In genomic region chr2:122241935-122242334, GRCm38 (mm10) we compare ENCODE assay signal across 20 mouse cellular contexts. TPM values are rescaled to one million over a fixed set of nuclear protein-coding genes. Genes with fewer than 3 reads are reported as not detected.
A peak's percentile ranks its signal among the peaks of the same experiment; 100 is the strongest.
DNase-seq lines count a peak whose midpoint lies in the region; ATAC-seq and TF ChIP-seq lines count a peak whose summit lies in the region.
"Had no signal": no experiment of that assay in that cellular context is flagged by ENCODE, and none has a peak within 500 bp of the region (broad histone marks: within the 10 kb centered on the region; RNA-seq: fewer than 3 reads in every experiment).

No protein-coding gene starts in this region.

- intact Hi-C loops in gastrocnemius, adult 2 months (cut with DNase I): loop anchor here (5.0 kb wide), 1 partner anchor 170 kb away; no protein-coding TSS in a partner anchor
- intact Hi-C loops in gastrocnemius, postnatal 14 days (cut with DNase I; ENCODE audit: low total_unique reads): loop anchor here (2.0 kb wide), 1 partner anchor 47 kb away; no protein-coding TSS in a partner anchor

- H3K27me3 ChIP-seq in intestine, embryonic 14.5 days (replicated peaks; ENCODE audit: control insufficient read depth, insufficient read depth, low read length): no peaks in the 10 kb centered on the region
- no peaks in the 10 kb centered on the region for H3K27me3 ChIP-seq in liver, postnatal 0 days (ENCODE audit: insufficient read depth, low read length)
- H3K27me3 ChIP-seq: CH12.LX; embryonic facial prominence, embryonic 12.5 days; heart, embryonic 12.5 days had no signal

- no peak overlapping the region for H3K9ac ChIP-seq in intestine, embryonic 14.5 days (ENCODE audit: low read length)
- no peak overlapping the region for H3K9ac ChIP-seq in liver, postnatal 0 days (replicated peaks)
- H3K9ac ChIP-seq: embryonic facial prominence, embryonic 12.5 days; heart, embryonic 12.5 days had no signal

- no peak overlapping the region for H3K4me2 ChIP-seq in intestine, embryonic 14.5 days (ENCODE audit: low read length)
- H3K4me2 ChIP-seq in liver, postnatal 0 days (ENCODE audit: low read depth, low read length): no peak overlapping the region
- H3K4me2 ChIP-seq: embryonic facial prominence, embryonic 12.5 days; heart, embryonic 12.5 days had no signal

- 51% methylated on average over 6 of the region's 6 CpGs for WGBS in intestine, embryonic 14.5 days
- WGBS in liver, postnatal 0 days (ENCODE audit: insufficient replicate concordance): 51% methylated on average over 6 of the region's 6 CpGs

- H3K9me3 ChIP-seq in intestine, embryonic 14.5 days (ENCODE audit: control insufficient read depth, low read length): no peaks in the 10 kb centered on the region
- no peaks in the 10 kb centered on the region for H3K9me3 ChIP-seq in liver, postnatal 0 days (ENCODE audit: low read length)
- H3K9me3 ChIP-seq: embryonic facial prominence, embryonic 12.5 days; heart, embryonic 12.5 days had no signal

- no peaks in the 10 kb centered on the region for H3K4me1 ChIP-seq in intestine, embryonic 14.5 days (replicated peaks; ENCODE audit: control insufficient read depth, insufficient read depth, low read length)
- peaks cover 14% of the 10 kb centered on the region for H3K4me1 ChIP-seq in liver, postnatal 0 days (ENCODE audit: insufficient read depth)
- H3K4me1 ChIP-seq: embryonic facial prominence, embryonic 12.5 days had no signal

- TF ChIP-seq CTCF in gastrocnemius, adult 2 months (IDR thresholded peaks at IDR 0.05): no peak
- TF ChIP-seq CTCF in liver, postnatal 0 days (IDR thresholded peaks at IDR 0.05; ENCODE audit: low read depth): no peak

- peak; percentile 54 for ATAC-seq in intestine, embryonic 14.5 days (replicated peaks; ENCODE audit: low FRiP score, low TSS enrichment, low read depth)
- ATAC-seq in liver, postnatal 0 days: peak; percentile 81

- no peaks in the 10 kb centered on the region for H3K36me3 ChIP-seq in intestine, embryonic 14.5 days (ENCODE audit: control insufficient read depth, insufficient read depth, low read length)
- 0 out of 2 replicates have a peak, but pooled peaks cover 10% of the 10 kb centered on the region for H3K36me3 ChIP-seq in liver, postnatal 0 days (replicated peaks; ENCODE audit: insufficient read depth, low read length)
- H3K36me3 ChIP-seq: embryonic facial prominence, embryonic 12.5 days; heart, embryonic 12.5 days had no signal

- H3K27ac ChIP-seq in gastrocnemius, adult 2 months: 0 out of 2 replicates have a peak overlapping the region, but pooled peaks have one; percentile 24
- no peak overlapping the region for H3K27ac ChIP-seq in intestine, embryonic 14.5 days (ENCODE audit: low read depth)
- H3K27ac ChIP-seq in liver, postnatal 0 days (ENCODE audit: low read depth): peak overlapping the region; percentile 80
- H3K27ac ChIP-seq: embryonic facial prominence, embryonic 12.5 days had no signal

- H3K4me3 ChIP-seq in gastrocnemius, adult 2 months: no peak overlapping the region
- H3K4me3 ChIP-seq in intestine, embryonic 14.5 days (ENCODE audit: low read depth, low read length): no peak overlapping the region
- H3K4me3 ChIP-seq in liver, postnatal 0 days (ENCODE audit: low read depth, low read length): no peak overlapping the region
- H3K4me3 ChIP-seq: embryonic facial prominence, embryonic 12.5 days; heart, embryonic 12.5 days had no signal

- TF ChIP-seq EP300 in liver, postnatal 0 days (IDR thresholded peaks at IDR 0.05; ENCODE audit: low read depth): peak; percentile 84; the same call in 1 of the 2 replicates

- no peak for DNase-seq in gastrocnemius, adult 2 months
- DNase-seq in gastrocnemius, postnatal 14 days: no peak
- DNase-seq in intestine, embryonic 14.5 days (ENCODE audit: low spot score): no peak
- peak; percentile 49 to 84 for DNase-seq in kidney, postnatal 36 days
- no peak for DNase-seq in liver, postnatal 0 days
- no peak for DNase-seq in thymus, postnatal 10 days (ENCODE audit: low spot score in 2 of 2)
- no peak for DNase-seq in thymus, adult 18-20 months
- no peak for DNase-seq in embryo, embryonic 9.5 days (ENCODE audit: extremely low spot score)
- DNase-seq: cerebellum, adult 18-20 months; gastrocnemius, postnatal 36 days; heart, postnatal 36 days; thymus, postnatal 36 days had no signal

RNA-seq across cellular contexts. Expression of gene Sord, which starts 7.4 kb away (rescaled TPM):
- total RNA-seq in gastrocnemius, adult 2 months (2021): 10 to 100 TPM; 50.5 to 71.2 TPM
- total RNA-seq in gastrocnemius, postnatal 14 days (2021): 10 to 100 TPM; 16.9 TPM
- 53.7 and 65.1 TPM in 2 replicates for polyA plus RNA-seq in intestine, embryonic 14.5 days (2014; fragmentation: Nextera tagmentation; extraction: Ambion mirVana)
- polyA plus RNA-seq in liver, postnatal 0 days (2015; fragmentation: Nextera tagmentation; extraction: Ambion mirVana): 294 and 325 TPM in 2 replicates

RNA-seq across cellular contexts. Expression of gene Terb2, which starts 55.9 kb away (rescaled TPM):
- not detected for total RNA-seq in gastrocnemius, adult 2 months (2021)
- not detected for total RNA-seq in gastrocnemius, postnatal 14 days (2021)
- polyA plus RNA-seq in intestine, embryonic 14.5 days (2014; fragmentation: Nextera tagmentation; extraction: Ambion mirVana): not detected in 2 replicates
- polyA plus RNA-seq in liver, postnatal 0 days (2015; fragmentation: Nextera tagmentation; extraction: Ambion mirVana): not detected in 2 replicates
- total RNA-seq: CH12.LX; gastrocnemius, postnatal 36 days; heart, postnatal 36 days; layer of hippocampus, postnatal 14 days; left cerebral cortex, postnatal 14 days had no signal
- polyA plus RNA-seq: brain, embryonic 14.5 days; embryonic facial prominence, embryonic 12.5 days; frontal cortex, adult 2 months; heart, embryonic 12.5 days; neural tube, embryonic 14.5 days had no signal

RNA-seq across cellular contexts. Expression of gene Patl2, which starts 55.9 kb away (rescaled TPM):
- not detected for total RNA-seq in gastrocnemius, adult 2 months (2021)
- total RNA-seq in gastrocnemius, postnatal 14 days (2021): not detected
- polyA plus RNA-seq in intestine, embryonic 14.5 days (2014; fragmentation: Nextera tagmentation; extraction: Ambion mirVana): 0.13 TPM in 1 of 2 replicates, not detected in the other
- 0.14 and 0.18 TPM in 2 replicates for polyA plus RNA-seq in liver, postnatal 0 days (2015; fragmentation: Nextera tagmentation; extraction: Ambion mirVana)
- total RNA-seq: CH12.LX; gastrocnemius, postnatal 36 days; heart, postnatal 36 days had no signal
- polyA plus RNA-seq: brain, embryonic 14.5 days; embryonic facial prominence, embryonic 12.5 days; heart, embryonic 12.5 days had no signal

RNA-seq across cellular contexts. Expression of gene Duox2, which starts 56.3 kb away (rescaled TPM):
- total RNA-seq in gastrocnemius, adult 2 months (2021): under 1 TPM; 0.06 to 0.13 TPM
- under 1 TPM; 0.13 to 0.18 TPM for total RNA-seq in gastrocnemius, postnatal 14 days (2021)
- polyA plus RNA-seq in intestine, embryonic 14.5 days (2014; fragmentation: Nextera tagmentation; extraction: Ambion mirVana): 0.09 and 0.12 TPM in 2 replicates
- 0.02 TPM in 2 replicates for polyA plus RNA-seq in liver, postnatal 0 days (2015; fragmentation: Nextera tagmentation; extraction: Ambion mirVana)
- total RNA-seq: CH12.LX had no signal
- polyA plus RNA-seq: neural tube, embryonic 14.5 days had no signal

RNA-seq across cellular contexts. Expression of gene Duoxa2, which starts 56.8 kb away (rescaled TPM):
- total RNA-seq in gastrocnemius, adult 2 months (2021): not detected
- total RNA-seq in gastrocnemius, postnatal 14 days (2021): not detected
- 0.18 TPM in 1 of 2 replicates, not detected in the other for polyA plus RNA-seq in intestine, embryonic 14.5 days (2014; fragmentation: Nextera tagmentation; extraction: Ambion mirVana)
- not detected in 2 replicates for polyA plus RNA-seq in liver, postnatal 0 days (2015; fragmentation: Nextera tagmentation; extraction: Ambion mirVana)
- total RNA-seq: CH12.LX; gastrocnemius, postnatal 36 days; heart, postnatal 36 days; layer of hippocampus, postnatal 14 days; left cerebral cortex, postnatal 14 days had no signal
- polyA plus RNA-seq: embryonic facial prominence, embryonic 12.5 days; frontal cortex, adult 2 months; heart, embryonic 12.5 days had no signal

Comparison
In these comparisons a context has a peak if more than half of its experiments do, and no peak if none do; other contexts are left out.
1. DNase-seq: peak in kidney, postnatal 36 days (2 of 2); none in gastrocnemius, adult 2 months (single experiment), gastrocnemius, postnatal 14 days (single experiment), intestine, embryonic 14.5 days (single experiment), liver, postnatal 0 days (single experiment), thymus, postnatal 10 days (0 of 2), thymus, adult 18-20 months (0 of 2) and embryo, embryonic 9.5 days (single experiment).